Mouse (Mus musculus) heart, adult 2 months (tissue): ENCODE results near the gene Cfap54. TPM values are rescaled to one million over a fixed set of nuclear protein-coding genes. Genes with fewer than 3 reads are reported as not detected.

ENCODE experiments used
- DNase-seq, 2 experiments: peaks; one replicate each; pipeline ENCODE4 v3.0.0; 2021
- H3K27ac ChIP-seq: fragments of 200-600 bp; 2 replicates; pipeline ENCODE4 v1.8.1; 2022
- H3K27me3 ChIP-seq: fragments of 200-500 bp; 2 replicates; pipeline ENCODE4 v1.6.1; 2012; ENCODE audit warnings: mild to moderate bottlenecking, low read length, inconsistent platforms, mixed read lengths; ENCODE audit not compliant: control insufficient read depth, insufficient read depth
- H3K36me3 ChIP-seq: fragments of 200-500 bp; 2 replicates; pipeline ENCODE4 v1.6.1; 2012; ENCODE audit warnings: low read length, inconsistent platforms; ENCODE audit not compliant: control insufficient read depth, insufficient read depth
- H3K4me1 ChIP-seq: fragments of 200-500 bp; 2 replicates; pipeline ENCODE4 v1.6.1; 2011; ENCODE audit warnings: low read length; ENCODE audit not compliant: control insufficient read depth, insufficient read depth
- H3K4me3 ChIP-seq: fragments of 200-600 bp; 2 replicates; pipeline ENCODE4 v1.8.1; 2022
- H3K79me2 ChIP-seq: fragments of 200-500 bp; replicated peaks from 2 replicates; pipeline ENCODE4 v1.6.1; 2012; ENCODE audit warnings: mild to moderate bottlenecking, inconsistent platforms, low read length, moderate library complexity, mixed read lengths; ENCODE audit not compliant: control insufficient read depth, insufficient read depth
- H3K9ac ChIP-seq: fragments of 200-500 bp; 2 replicates; pipeline ENCODE4 v1.6.1; 2012; ENCODE audit warnings: low read depth, mild to moderate bottlenecking, control low read depth, inconsistent platforms, low read length, mixed read lengths
- CTCF ChIP-seq: fragments of 200-600 bp; IDR thresholded peaks from 2 replicates; pipeline ENCODE4 v1.8.1; 2022; ENCODE audit warnings: antibody characterized with exemption, mild to moderate bottlenecking, moderate library complexity
- EP300 ChIP-seq: fragments of 200-500 bp; IDR thresholded peaks from 2 replicates; pipeline ENCODE4 v1.6.1; 2011; ENCODE audit warnings: low read depth, low read length, control low read depth; ENCODE audit not compliant: insufficient read depth
- POLR2A ChIP-seq: fragments of 200-500 bp; IDR thresholded peaks from 2 replicates; pipeline ENCODE4 v1.6.1; 2011; ENCODE audit warnings: mild to moderate bottlenecking, low read depth, low read length, control low read depth; ENCODE audit not compliant: insufficient read depth
- WGBS: fragments of 180-500 bp; shearing (Covaris S2); methylation state at CpG from one replicate; pipeline ENCODE4 v1.1.7; 2018; 5-methylcytosine and 5-hydroxymethylcytosine counted together
- intact Hi-C: fragments of 180-260 bp; cut with DNase I; formaldehyde crosslinking; loops from one replicate; pipeline ENCODE4 v1.15.1; 2025
- polyA plus RNA-seq: library from polyadenylated mRNA; depleted of rRNA; stranded (reverse); fragments of >200 nt; gene quantifications from 2 replicates; pipeline ENCODE4 v1.2.3, GENCODE M21; 2012
- total RNA-seq, 2 experiments: library from RNA; stranded (reverse); gene quantifications; 2 replicates each; pipeline ENCODE4 v1.2.3; 2021

Gene Cfap54
- total and polyA plus RNA-seq, 3 experiments = 0.26 to 0.82 (median 0.47) TPM

DNA sequence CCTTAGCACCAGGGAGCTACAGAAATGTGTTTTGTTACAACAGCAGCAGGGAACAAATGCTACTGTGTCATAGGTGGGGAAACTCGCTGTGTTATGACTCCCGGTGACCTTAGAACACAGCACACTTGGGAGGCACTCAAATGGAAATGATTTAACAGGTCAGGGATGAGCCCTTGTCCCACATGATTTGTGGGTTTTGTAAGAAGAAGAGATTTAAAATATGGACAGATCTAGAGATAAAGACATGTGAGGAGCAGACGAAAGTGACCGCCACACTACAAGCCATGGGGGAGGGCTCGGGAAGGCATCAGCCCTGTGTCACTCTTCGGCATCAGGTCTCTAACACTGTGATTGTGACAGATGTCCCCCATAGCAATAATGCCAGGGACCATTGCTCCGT is 144.3 kb downstream of the Cfap54 start:
- no peaks in the 10 kb centered on the region for H3K36me3 ChIP-seq
- no peak overlapping the region for H3K27ac ChIP-seq
- H3K4me1 ChIP-seq = no peaks in the 10 kb centered on the region
- DNase-seq = no peak
- TF ChIP-seq EP300 (no peak), POLR2A (no peak), CTCF (no peak)
- intact Hi-C loops = no loop called here
- H3K27me3 ChIP-seq = no peaks in the 10 kb centered on the region
- no peaks in the 10 kb centered on the region for H3K79me2 ChIP-seq
- WGBS = 91% methylated on average over 7 of the region's 7 CpGs
- no peak overlapping the region for H3K9ac ChIP-seq
- no peak overlapping the region for H3K4me3 ChIP-seq

DNA sequence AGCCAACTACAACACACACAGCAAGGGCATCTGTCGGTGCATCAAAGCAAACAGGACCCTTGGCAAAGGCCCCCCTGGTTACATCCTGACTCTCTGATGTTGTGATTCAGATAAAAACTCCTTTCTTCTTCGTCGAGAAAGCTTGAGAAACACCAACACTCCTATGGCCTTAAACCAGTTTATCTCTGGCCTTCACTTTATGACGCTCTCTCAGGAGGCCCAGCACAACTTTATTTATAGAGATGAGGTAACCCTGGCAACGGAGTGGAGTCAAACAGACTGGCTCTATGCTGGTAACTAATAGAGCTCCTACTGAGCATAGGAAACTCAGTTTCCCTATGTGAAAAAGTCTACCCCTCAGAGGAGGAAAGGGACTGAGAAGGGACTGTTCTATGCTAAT is 146.9 kb downstream of the Cfap54 start:
- Histone ChIP-seq H3K36me3 (no peaks in the 10 kb centered on the region), H3K4me3 (no peak overlapping the region), H3K27ac (no peak overlapping the region), H3K79me2 (no peaks in the 10 kb centered on the region), H3K9ac (no peak overlapping the region), H3K27me3 (no peaks in the 10 kb centered on the region), H3K4me1 (no peaks in the 10 kb centered on the region)
- DNase-seq = no peak
- intact Hi-C loops = no loop called here
- 17% methylated on average over 5 of the region's 5 CpGs for WGBS
- TF ChIP-seq POLR2A (no peak), CTCF (no peak), EP300 (no peak)

GRCm38 (mm10) chr10:92933616-92934015 is 147.8 kb downstream of the Cfap54 start:
- H3K9ac ChIP-seq = no peak overlapping the region
- no peak for DNase-seq
- no peaks in the 10 kb centered on the region for H3K36me3 ChIP-seq
- no peaks in the 10 kb centered on the region for H3K4me1 ChIP-seq
- WGBS = 75% methylated on average over 6 of the region's 6 CpGs
- H3K79me2 ChIP-seq = no peaks in the 10 kb centered on the region
- TF ChIP-seq POLR2A (no peak), CTCF (no peak), EP300 (no peak)
- no peak overlapping the region for H3K27ac ChIP-seq
- no peaks in the 10 kb centered on the region for H3K27me3 ChIP-seq
- intact Hi-C loops = no loop called here
- no peak overlapping the region for H3K4me3 ChIP-seq

DNA sequence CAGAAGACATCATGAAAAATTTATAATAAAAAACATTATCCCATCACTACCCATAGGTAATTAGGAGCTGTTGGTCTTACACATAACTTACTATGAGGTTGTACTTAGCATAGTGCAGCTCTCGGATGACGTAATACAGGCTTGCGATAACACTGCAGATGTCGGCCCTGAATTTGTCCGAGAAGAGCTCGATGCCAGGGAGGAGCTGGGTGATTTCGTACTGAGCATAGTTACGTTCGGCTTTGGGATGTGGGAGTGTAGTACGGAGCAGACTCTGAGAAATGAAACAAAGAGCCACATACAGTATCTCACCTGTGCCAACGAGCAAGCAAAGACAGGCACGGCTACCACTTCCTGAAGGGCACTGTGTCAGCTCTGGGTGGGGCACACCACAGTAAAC is 149.0 kb downstream of the Cfap54 start:
- no peaks in the 10 kb centered on the region for H3K79me2 ChIP-seq
- no peak overlapping the region for H3K4me3 ChIP-seq
- intact Hi-C loops = no loop called here
- DNase-seq = no peak
- H3K9ac ChIP-seq = no peak overlapping the region
- TF ChIP-seq CTCF = no peak
- TF ChIP-seq EP300 = no peak
- no peak for TF ChIP-seq POLR2A
- no peaks in the 10 kb centered on the region for H3K4me1 ChIP-seq
- no peaks in the 10 kb centered on the region for H3K27me3 ChIP-seq
- 78% methylated on average over 12 of the region's 12 CpGs for WGBS
- no peak overlapping the region for H3K27ac ChIP-seq
- no peaks in the 10 kb centered on the region for H3K36me3 ChIP-seq

DNA sequence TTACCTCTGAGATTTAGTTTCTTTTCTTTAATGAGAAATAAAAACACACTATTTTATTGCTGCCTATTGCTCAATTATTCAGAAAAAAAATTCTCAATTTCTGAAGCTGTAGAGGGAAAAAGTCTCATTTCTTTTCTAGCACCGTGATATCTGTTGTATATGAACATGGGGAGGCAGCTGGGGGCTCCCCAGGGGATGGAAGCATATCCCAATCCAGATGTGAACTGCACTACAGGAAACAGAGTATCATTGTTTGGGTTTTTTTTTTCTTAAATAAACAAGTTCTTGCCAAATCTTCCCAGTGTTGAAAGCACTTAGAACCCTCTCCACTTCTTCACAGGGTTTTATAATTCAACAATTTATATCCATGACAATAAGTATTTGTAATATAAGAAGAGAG is 151.4 kb downstream of the Cfap54 start:
- Histone ChIP-seq H3K4me1 (no peaks in the 10 kb centered on the region), H3K27ac (no peak overlapping the region), H3K4me3 (no peak overlapping the region), H3K79me2 (no peaks in the 10 kb centered on the region), H3K9ac (no peak overlapping the region), H3K27me3 (no peaks in the 10 kb centered on the region), H3K36me3 (no peaks in the 10 kb centered on the region)
- 29% methylated on average over 1 of the region's 1 CpGs for WGBS
- TF ChIP-seq EP300 (no peak), CTCF (no peak)
- DNase-seq = no peak
- intact Hi-C loops = no loop called here

DNA sequence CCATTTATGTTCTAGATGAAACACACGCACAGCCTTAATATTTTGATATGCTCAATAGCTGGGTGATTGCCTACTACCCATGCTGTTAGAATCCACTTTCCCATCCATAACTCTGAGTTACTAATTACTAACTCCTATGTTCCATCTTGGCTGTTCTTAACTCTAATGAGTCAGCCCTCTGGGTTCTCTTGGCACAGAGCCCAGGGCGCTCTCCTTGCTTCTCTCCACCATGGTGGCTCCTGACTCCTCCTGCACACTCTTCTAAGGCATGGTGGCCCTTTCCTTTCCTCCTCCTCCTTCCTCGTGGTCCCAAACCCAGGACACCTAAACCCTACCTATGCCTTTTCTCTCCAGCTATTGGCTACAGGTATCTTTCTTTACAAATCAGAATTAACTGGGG is 153.2 kb downstream of the Cfap54 start:
- WGBS = 72% methylated on average over 3 of the region's 3 CpGs
- intact Hi-C loops = no loop called here
- Histone ChIP-seq H3K27ac (no peak overlapping the region), H3K36me3 (no peaks in the 10 kb centered on the region), H3K4me1 (no peaks in the 10 kb centered on the region), H3K9ac (no peak overlapping the region), H3K4me3 (no peak overlapping the region), H3K79me2 (no peaks in the 10 kb centered on the region), H3K27me3 (no peaks in the 10 kb centered on the region)
- TF ChIP-seq CTCF (no peak), EP300 (no peak), POLR2A (no peak)
- no peak for DNase-seq
